9 mouse cellular contexts compared by ENCODE assay signal in the genomic region with DNA sequence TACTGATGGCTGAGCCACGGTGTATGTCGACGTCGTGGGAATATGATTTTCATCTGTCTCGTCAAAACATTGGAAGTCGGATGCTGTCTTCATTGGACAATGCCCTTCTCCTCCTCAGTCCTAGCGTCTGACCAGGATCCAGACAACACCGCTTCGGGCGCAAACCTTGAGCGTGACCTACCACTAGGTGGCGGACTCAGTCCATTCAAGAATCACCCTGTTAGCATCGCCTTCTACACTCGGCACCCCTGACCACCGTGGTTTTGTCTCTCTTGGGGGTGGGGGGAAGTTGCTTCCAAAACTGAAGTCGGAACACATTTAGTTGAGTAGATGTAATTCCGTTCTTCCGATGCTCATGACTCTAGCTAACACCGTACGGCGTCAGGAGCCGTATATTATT. TPM values are rescaled to one million over a fixed set of nuclear protein-coding genes. Genes with fewer than 3 reads are reported as not detected.
DNase-seq lines count a peak whose midpoint lies in the region; ATAC-seq and TF ChIP-seq lines count a peak whose summit lies in the region.
"Had no signal": no experiment of that assay in that cellular context is flagged by ENCODE, and none has a peak within 500 bp of the region (broad histone marks: within the 10 kb centered on the region; RNA-seq: fewer than 3 reads in every experiment).

No protein-coding gene starts in this region.

- peak overlapping the region; percentile 99 for H3K4me2 ChIP-seq in heart, embryonic 13.5 days
- H3K4me2 ChIP-seq in kidney, embryonic 16.5 days (replicated peaks; ENCODE audit: low read depth, low read length) = peak overlapping the region; percentile 99
- H3K4me2 ChIP-seq in midbrain, postnatal 0 days (ENCODE audit: low read depth, low read length, poor library complexity, severe bottlenecking) = peak overlapping the region; percentile 93

- H3K4me3 ChIP-seq in heart, embryonic 13.5 days = peak overlapping the region; percentile 85
- H3K4me3 ChIP-seq in kidney, embryonic 16.5 days (ENCODE audit: low read length) = peak overlapping the region; percentile 56
- H3K4me3 ChIP-seq in midbrain, postnatal 0 days (ENCODE audit: low read depth, low read length) = peak overlapping the region; percentile 37
- H3K4me3 ChIP-seq in spleen, adult 2 months (ENCODE audit: extremely low read depth, insufficient read depth, insufficient read length) = peak overlapping the region; percentile 51; the same call in 1 of the 2 replicates

- TF ChIP-seq POLR2A in brain, embryonic 14.5 days (IDR thresholded peaks at IDR 0.05; ENCODE audit: borderline replicate concordance, extremely low read depth, insufficient read depth, insufficient read length, poor library complexity, severe bottlenecking) = no peak
- no peak for TF ChIP-seq POLR2A in spleen, adult 2 months (IDR thresholded peaks at IDR 0.05; ENCODE audit: low read depth, low read length)

- peaks cover 17% of the 10 kb centered on the region for H3K27me3 ChIP-seq in heart, embryonic 13.5 days (replicated peaks)
- H3K27me3 ChIP-seq in kidney, embryonic 16.5 days (ENCODE audit: insufficient read depth, low read length) = peaks cover 18% of the 10 kb centered on the region
- H3K27me3 ChIP-seq in midbrain, postnatal 0 days (ENCODE audit: insufficient read depth, low read length) = peaks cover 17% of the 10 kb centered on the region
- no peaks in the 10 kb centered on the region for H3K27me3 ChIP-seq in spleen, adult 2 months (ENCODE audit: control insufficient read depth, insufficient read depth, low read length)
- H3K27me3 ChIP-seq: Patski had no signal

- ATAC-seq in erythroid progenitor cell, adult 5-6 weeks (replicated peaks; ENCODE audit: low FRiP score, poor library complexity, severe bottlenecking) = 0 out of 2 replicates have a peak, but pooled peaks have one; percentile 48
- ATAC-seq in heart, embryonic 13.5 days (ENCODE audit: extremely low read depth, insufficient number of reproducible peaks, low FRiP score, low TSS enrichment) = 0 out of 2 replicates have a peak, but pooled peaks have one; percentile 32
- peak; percentile 49 for ATAC-seq in kidney, embryonic 16.5 days (ENCODE audit: low FRiP score, low TSS enrichment)
- peak; percentile 45 for ATAC-seq in midbrain, postnatal 0 days (ENCODE audit: low FRiP score)
- ATAC-seq: Patski had no signal

- H3K4me1 ChIP-seq in heart, embryonic 13.5 days = peaks cover 60% of the 10 kb centered on the region
- peaks cover 54% of the 10 kb centered on the region for H3K4me1 ChIP-seq in kidney, embryonic 16.5 days (ENCODE audit: insufficient read depth, low read length)
- peaks cover 10% of the 10 kb centered on the region; the same call in 1 of the 2 replicates for H3K4me1 ChIP-seq in midbrain, postnatal 0 days (ENCODE audit: insufficient read depth, low read length)
- H3K4me1 ChIP-seq in spleen, adult 2 months (ENCODE audit: control insufficient read depth, insufficient read depth, insufficient read length) = peaks cover 7% of the 10 kb centered on the region; the same call in 1 of the 2 replicates

- no peaks in the 10 kb centered on the region for H3K36me3 ChIP-seq in heart, embryonic 13.5 days
- no peaks in the 10 kb centered on the region for H3K36me3 ChIP-seq in kidney, embryonic 16.5 days (ENCODE audit: insufficient read depth, low read length)
- H3K36me3 ChIP-seq in midbrain, postnatal 0 days (ENCODE audit: insufficient read depth, low read length) = no peaks in the 10 kb centered on the region
- H3K36me3 ChIP-seq in spleen, adult 2 months (ENCODE audit: control insufficient read depth, insufficient read depth, low read length) = peaks cover 1% of the 10 kb centered on the region; the same call in 1 of the 2 replicates

- TF ChIP-seq CTCF in brain, embryonic 14.5 days (IDR thresholded peaks at IDR 0.05; ENCODE audit: borderline replicate concordance, extremely low read depth, insufficient read depth, insufficient read length) = peak; percentile 93
- TF ChIP-seq CTCF in midbrain, postnatal 0 days (IDR thresholded peaks at IDR 0.05) = peak; percentile 97
- TF ChIP-seq CTCF in spleen, adult 2 months (IDR thresholded peaks at IDR 0.05; ENCODE audit: extremely low read depth, insufficient read depth, insufficient read length, insufficient replicate concordance) = peak; percentile 95

- H3K27ac ChIP-seq in heart, embryonic 13.5 days (replicated peaks) = no peak overlapping the region
- no peak overlapping the region for H3K27ac ChIP-seq in kidney, embryonic 16.5 days (ENCODE audit: low read length)
- H3K27ac ChIP-seq in midbrain, postnatal 0 days (ENCODE audit: low read depth, low read length) = no peak overlapping the region
- H3K27ac ChIP-seq in spleen, adult 2 months (ENCODE audit: insufficient read depth, low read length) = no peak overlapping the region; the same call in 1 of the 2 replicates

- H3K9ac ChIP-seq in heart, embryonic 13.5 days = peak overlapping the region; percentile 83
- H3K9ac ChIP-seq in kidney, embryonic 16.5 days (replicated peaks; ENCODE audit: low read length) = peak overlapping the region; percentile 67
- no peak overlapping the region for H3K9ac ChIP-seq in midbrain, postnatal 0 days (replicated peaks; ENCODE audit: low read length, poor library complexity, severe bottlenecking)

- WGBS in heart, embryonic 13.5 days = 1% methylated on average over 22 of the region's 22 CpGs
- 0% methylated on average over 22 of the region's 22 CpGs for WGBS in kidney, embryonic 16.5 days
- WGBS in midbrain, postnatal 0 days = 1% methylated on average over 22 of the region's 22 CpGs
- 1% methylated on average over 22 of the region's 22 CpGs for WGBS in spleen, adult 2 months

- DNase-seq in 416B (ENCODE audit: low read depth) (peak; percentile 88), liver (peak; percentile 82)
- DNase-seq in brain, embryonic 14.5 days (ENCODE audit: low read depth) = peak; percentile 91
- DNase-seq in midbrain, postnatal 0 days (ENCODE audit: low spot score) = peak; percentile 92
- peak; percentile 71 to 86 for DNase-seq in spleen, adult 2 months (ENCODE audit: low read depth in 1 of 2, low spot score in 2 of 2)

- H3K9me3 ChIP-seq in heart, embryonic 13.5 days = no peaks in the 10 kb centered on the region
- no peaks in the 10 kb centered on the region for H3K9me3 ChIP-seq in kidney, embryonic 16.5 days (ENCODE audit: low read length)
- H3K9me3 ChIP-seq in midbrain, postnatal 0 days (ENCODE audit: low read length) = no peaks in the 10 kb centered on the region

RNA-seq across cellular contexts. Expression of a gene that starts 4.1 kb away (rescaled TPM):
- not detected in 2 replicates for polyA plus RNA-seq in brain, embryonic 14.5 days (2012; rRNA removed)
- not detected in 2 replicates for total RNA-seq in erythroid progenitor cell, adult 5-6 weeks (2015; ENCODE audit: low replicate concordance)
- not detected in 2 replicates for total RNA-seq in erythroid progenitor cell, adult 5-6 weeks (2017; ENCODE audit: low replicate concordance)
- polyA plus RNA-seq in heart, embryonic 13.5 days (2015; fragmentation: Nextera tagmentation; extraction: Ambion mirVana) = not detected in 2 replicates
- polyA plus RNA-seq in kidney, embryonic 16.5 days (2015; fragmentation: Nextera tagmentation; extraction: Ambion mirVana) = not detected in 2 replicates
- total RNA-seq in midbrain, postnatal 0 days (2014; rRNA removed) = not detected in 2 replicates
- not detected in 2 replicates for polyA plus RNA-seq in midbrain, postnatal 0 days (2015; fragmentation: Nextera tagmentation; extraction: Ambion mirVana)
- not detected in 2 replicates for polyA plus RNA-seq in spleen, adult 2 months (2012; rRNA removed)

RNA-seq across cellular contexts. Expression of a gene that starts 4.5 kb away (rescaled TPM):
- polyA plus RNA-seq in brain, embryonic 14.5 days (2012; rRNA removed) = 3.5 and 5.5 TPM in 2 replicates
- 6.3 and 6.5 TPM in 2 replicates for total RNA-seq in erythroid progenitor cell, adult 5-6 weeks (2015; ENCODE audit: low replicate concordance)
- 2.1 and 2.2 TPM in 2 replicates for total RNA-seq in erythroid progenitor cell, adult 5-6 weeks (2017; ENCODE audit: low replicate concordance)
- polyA plus RNA-seq in heart, embryonic 13.5 days (2015; fragmentation: Nextera tagmentation; extraction: Ambion mirVana) = 0.24 and 0.29 TPM in 2 replicates
- polyA plus RNA-seq in kidney, embryonic 16.5 days (2015; fragmentation: Nextera tagmentation; extraction: Ambion mirVana) = 0.84 and 0.94 TPM in 2 replicates
- total RNA-seq in midbrain, postnatal 0 days (2014; rRNA removed) = 2.5 and 3.2 TPM in 2 replicates
- polyA plus RNA-seq in midbrain, postnatal 0 days (2015; fragmentation: Nextera tagmentation; extraction: Ambion mirVana) = 0.22 and 0.31 TPM in 2 replicates
- polyA plus RNA-seq in spleen, adult 2 months (2012; rRNA removed) = 24.1 and 29.3 TPM in 2 replicates

RNA-seq across cellular contexts. Expression of a gene that starts 52.0 kb away (rescaled TPM):
- polyA plus RNA-seq in brain, embryonic 14.5 days (2012; rRNA removed) = 0.04 and 0.07 TPM in 2 replicates
- total RNA-seq in erythroid progenitor cell, adult 5-6 weeks (2015; ENCODE audit: low replicate concordance) = not detected in 2 replicates
- not detected in 2 replicates for total RNA-seq in erythroid progenitor cell, adult 5-6 weeks (2017; ENCODE audit: low replicate concordance)
- polyA plus RNA-seq in heart, embryonic 13.5 days (2015; fragmentation: Nextera tagmentation; extraction: Ambion mirVana) = not detected in 2 replicates
- not detected in 2 replicates for polyA plus RNA-seq in kidney, embryonic 16.5 days (2015; fragmentation: Nextera tagmentation; extraction: Ambion mirVana)
- total RNA-seq in midbrain, postnatal 0 days (2014; rRNA removed) = 0.47 and 1.4 TPM in 2 replicates
- 0.22 and 0.56 TPM in 2 replicates for polyA plus RNA-seq in midbrain, postnatal 0 days (2015; fragmentation: Nextera tagmentation; extraction: Ambion mirVana)
- polyA plus RNA-seq in spleen, adult 2 months (2012; rRNA removed) = not detected in 2 replicates
- polyA plus RNA-seq: Patski had no signal
